Mouse (Mus musculus): ENCODE results near the gene Lbhd2.

The Lbhd2 gene

DNA sequence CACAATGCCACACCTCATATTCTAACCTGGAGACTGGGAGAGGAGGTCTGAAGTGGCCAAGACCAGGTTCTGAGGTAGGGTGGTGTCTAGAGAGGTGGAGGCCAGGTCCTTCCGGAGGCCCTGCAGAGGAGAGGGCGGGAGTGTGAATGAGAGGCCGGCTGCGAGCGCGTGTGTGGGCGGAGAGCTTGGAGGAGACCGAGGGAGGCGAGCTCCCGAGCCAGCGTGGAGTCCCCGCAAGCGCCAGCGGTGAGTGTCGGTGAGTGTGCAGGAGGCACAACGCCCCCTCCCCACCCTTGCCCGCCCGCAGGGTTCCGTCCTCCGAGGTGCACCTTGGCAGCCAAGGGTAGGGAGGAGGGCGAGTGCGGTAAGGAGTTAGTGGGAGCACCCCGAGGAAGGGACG is at the start of gene Lbhd2:
Gene Lbhd2, plus strand, starts transcription at position 188 of the 400 bp plus-strand sequence.
- DNase-seq (ENCODE audit: low read depth, low spot score) = no peak

GRCm38 (mm10) chr12:111360671-111361070 is 45.9 kb upstream of the Lbhd2 start:
- no peak for DNase-seq (ENCODE audit: low read depth, low spot score)

DNA sequence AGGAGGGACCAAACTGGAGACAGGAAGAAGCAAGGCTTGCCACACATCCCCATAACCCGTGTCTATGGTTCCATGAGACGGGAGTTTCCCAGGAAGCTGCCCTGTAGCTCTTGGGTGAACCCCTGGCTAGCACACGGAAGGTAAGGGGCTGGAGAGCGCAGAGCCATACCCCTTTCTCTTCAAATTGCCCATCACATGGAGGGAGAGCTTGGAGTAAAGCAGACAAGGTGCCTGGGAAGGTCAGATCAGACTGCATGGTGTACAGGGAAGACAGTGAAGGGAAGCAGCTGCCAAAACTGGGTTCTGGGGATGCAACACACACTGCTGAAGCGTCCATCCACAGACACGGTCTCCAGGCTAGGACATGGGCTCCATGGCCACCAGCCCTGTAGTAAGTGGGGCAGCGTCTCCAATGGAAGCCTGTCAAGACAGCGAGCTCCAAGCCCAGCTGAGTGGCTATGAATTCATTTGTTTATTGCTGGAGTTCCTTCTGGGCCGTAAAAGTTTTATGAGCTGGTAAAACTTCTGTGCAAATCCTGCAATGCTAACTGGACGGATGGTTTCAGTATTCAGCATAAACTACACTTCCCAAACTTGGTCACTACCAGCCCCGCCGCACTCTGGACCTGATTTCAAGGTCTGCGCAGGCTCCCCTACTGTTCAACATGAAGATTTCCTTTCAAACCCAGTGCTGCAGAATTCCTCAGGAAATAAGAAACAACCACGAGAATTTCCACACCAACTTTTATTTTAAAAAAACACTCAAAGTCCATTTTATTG is 45.1 kb upstream of the Lbhd2 start:
- no peak for DNase-seq (ENCODE audit: low read depth, low spot score)

DNA sequence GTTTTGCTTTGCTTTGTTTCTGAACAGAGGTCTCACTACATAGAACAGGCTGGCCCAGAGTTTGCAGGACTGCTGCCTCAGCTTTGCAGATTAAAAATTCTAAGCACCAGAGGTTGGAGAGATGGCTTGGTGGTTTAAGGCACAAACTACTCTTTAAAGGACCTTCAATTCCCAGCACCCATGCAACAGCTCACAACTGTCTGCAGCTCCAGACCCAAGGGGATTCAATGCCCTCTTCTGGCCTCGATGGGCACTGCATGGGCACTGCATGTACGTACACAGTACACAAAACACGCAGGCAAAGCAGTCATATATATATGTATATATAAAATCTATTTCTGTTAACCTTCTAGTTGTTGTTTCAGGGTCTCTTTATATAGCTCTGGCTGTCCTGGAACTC is 42.4 kb upstream of the Lbhd2 start:
- no peak for DNase-seq (ENCODE audit: low read depth, low spot score)

DNA sequence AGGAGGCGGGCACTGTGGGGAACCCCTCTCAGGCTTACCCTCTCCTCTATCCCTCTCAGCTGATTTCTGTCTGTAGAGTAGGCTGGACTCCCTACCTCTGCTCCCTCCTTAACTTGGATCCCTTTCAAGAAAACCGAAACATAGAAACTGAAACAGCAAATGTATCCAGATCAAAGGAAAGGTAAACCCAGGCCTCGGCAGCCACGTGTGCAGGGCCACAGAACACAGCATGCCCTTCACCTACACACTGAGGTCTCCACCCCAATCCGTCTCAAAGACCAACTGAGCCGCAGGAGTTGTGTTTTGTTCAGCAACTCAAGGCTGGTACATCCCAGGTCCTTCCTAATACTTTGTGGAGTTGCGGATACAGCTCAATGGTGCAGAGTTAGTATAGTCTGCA is 39.5 kb upstream of the Lbhd2 start:
- no peak for DNase-seq (ENCODE audit: low read depth, low spot score)

DNA sequence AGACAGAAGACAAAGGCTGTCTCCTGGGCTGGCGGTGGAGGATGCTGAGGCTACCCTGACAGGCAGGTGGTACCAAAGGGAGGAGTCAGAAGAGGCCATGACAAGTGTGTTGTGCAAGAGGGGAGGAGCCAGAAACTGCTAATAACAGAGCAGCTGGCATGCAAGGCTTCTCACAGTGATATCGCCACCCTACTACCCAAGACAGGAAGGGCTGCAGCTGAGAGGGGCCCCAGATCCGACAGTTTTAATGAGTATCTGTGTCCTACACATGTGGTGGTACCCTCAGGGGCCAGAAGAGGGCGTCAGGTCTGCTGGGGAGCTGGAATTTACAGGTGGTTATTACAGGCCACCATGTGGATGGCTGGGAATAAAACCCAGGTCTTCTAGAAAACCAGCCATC is 36.4 kb upstream of the Lbhd2 start:
- DNase-seq (ENCODE audit: low read depth, low spot score) = no peak

GRCm38 (mm10) chr12:111371905-111372304 is 34.7 kb upstream of the Lbhd2 start:
- DNase-seq (ENCODE audit: low read depth, low spot score) = no peak

DNA sequence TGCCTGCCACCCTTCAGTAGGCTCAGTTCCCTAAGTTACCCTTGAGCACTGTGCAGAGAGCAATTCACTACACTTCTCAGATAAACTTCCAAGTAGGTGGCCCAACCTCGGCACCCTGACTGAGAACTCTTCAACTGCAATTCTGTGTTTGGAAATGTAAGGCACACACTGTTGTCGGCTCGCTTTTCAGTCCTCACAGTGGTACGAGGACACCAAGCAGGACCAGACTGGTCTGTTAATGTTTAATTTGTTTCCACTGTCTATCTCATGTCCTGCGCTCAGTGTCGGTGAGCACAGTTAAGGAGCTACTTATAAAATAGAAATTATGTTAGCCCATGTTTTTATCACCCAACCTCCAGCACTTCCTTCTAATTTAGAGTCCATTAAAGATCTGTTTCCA is 33.2 kb upstream of the Lbhd2 start:
- no peak for DNase-seq (ENCODE audit: low read depth, low spot score)

DNA sequence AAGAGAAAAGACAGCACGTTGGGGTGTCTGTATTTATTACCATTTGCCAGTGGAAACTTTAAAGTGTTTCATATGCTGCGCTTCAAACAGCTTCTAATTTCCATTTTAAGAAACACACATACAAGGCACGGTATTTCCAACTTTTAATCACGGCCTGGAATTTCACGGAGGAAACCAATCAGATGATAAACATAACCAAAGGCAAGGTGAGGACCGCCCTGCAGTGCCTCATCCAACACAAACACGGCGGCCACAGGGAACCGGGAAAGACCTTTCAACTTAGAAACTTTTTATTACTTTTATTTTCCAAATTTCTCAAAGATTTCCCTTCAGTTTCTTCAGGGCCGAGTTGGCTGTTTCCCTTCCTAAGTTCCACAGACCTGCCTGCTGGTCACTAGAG is 31.9 kb upstream of the Lbhd2 start:
- DNase-seq (ENCODE audit: low read depth, low spot score) = no peak

DNA sequence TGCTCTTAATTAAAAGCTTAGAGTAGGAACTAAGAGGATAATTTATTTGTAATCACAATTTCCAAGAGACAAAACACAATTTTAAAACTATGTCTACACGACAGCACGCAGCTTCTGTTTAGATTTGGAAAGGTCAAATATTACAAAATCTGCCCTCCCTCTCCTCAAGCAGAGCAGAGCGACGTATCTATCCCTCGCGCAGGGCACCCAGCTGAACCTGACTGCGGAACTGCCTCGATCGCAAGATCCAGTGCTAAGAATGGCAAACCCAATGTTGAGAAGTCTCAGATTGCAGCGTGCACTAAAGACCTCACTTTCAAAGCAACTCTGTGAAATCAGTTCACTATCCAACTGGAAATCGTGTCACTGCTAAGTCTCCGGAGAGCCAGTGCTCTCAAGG is 31.1 kb upstream of the Lbhd2 start:
- DNase-seq (ENCODE audit: low read depth, low spot score) = no peak

DNA sequence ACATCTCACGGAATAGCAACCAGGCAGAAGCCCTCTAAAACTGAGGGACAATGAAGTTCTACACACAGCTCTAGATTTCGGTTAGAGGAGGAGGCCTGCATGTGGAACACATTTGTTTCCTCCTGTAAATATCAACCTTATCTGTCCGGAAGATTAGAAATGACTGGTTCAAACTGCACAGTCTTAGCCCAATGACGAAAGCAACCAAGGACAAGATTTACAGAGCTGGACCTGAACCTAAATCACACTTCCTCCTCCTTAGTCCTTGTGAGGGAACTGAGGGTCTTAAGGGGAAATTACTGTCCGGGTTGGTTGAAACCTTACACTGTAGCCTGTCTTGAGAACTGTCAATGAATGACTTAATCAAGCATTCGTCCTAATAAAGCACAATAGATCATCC is 30.6 kb upstream of the Lbhd2 start:
- DNase-seq (ENCODE audit: low read depth, low spot score) = no peak

GRCm38 (mm10) chr12:111376826-111377331 is 29.7 kb upstream of the Lbhd2 start:
- DNase-seq (ENCODE audit: low read depth, low spot score) = peak; percentile 39

GRCm38 (mm10) chr12:111377376-111377973 is 29.1 kb upstream of the Lbhd2 start, which contains the start of gene Cdc42bpb:
Cdc42bpb (minus strand) TSS chr12:111377718.
- peak; percentile 95 for DNase-seq (ENCODE audit: low read depth, low spot score)

DNA sequence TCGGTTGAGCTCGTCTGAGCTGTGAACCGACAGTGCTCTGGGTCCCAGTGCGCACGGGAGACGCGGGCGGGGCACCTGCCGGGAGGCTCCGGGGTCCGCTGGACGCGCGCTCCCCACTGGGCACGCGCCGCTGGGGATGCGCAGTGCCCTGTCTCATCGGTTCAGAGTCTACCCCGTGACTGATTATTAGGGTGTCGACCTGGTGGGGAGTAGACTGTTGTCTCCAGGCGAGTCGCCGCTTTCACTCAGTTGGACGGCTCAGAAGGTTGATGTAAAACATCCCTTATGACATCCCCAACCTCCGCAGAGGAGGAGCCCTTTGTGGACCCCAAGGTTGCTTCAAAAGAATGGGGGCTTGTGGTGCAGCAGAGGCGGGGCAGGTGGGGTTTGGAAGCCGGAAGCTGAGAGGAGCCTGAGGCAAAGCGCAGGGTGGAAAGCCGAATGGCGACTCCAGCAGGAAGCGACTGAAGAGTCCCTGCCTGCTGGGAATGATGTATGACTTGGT is 28.6 kb upstream of the Lbhd2 start:
- DNase-seq (ENCODE audit: low read depth, low spot score) = peak; percentile 60

- DNase-seq (ENCODE audit: low read depth, low spot score) = no peak
These were observed 27.8 kb upstream of the Lbhd2 start for GRCm38 (mm10) chr12:111378812-111379211.

DNA sequence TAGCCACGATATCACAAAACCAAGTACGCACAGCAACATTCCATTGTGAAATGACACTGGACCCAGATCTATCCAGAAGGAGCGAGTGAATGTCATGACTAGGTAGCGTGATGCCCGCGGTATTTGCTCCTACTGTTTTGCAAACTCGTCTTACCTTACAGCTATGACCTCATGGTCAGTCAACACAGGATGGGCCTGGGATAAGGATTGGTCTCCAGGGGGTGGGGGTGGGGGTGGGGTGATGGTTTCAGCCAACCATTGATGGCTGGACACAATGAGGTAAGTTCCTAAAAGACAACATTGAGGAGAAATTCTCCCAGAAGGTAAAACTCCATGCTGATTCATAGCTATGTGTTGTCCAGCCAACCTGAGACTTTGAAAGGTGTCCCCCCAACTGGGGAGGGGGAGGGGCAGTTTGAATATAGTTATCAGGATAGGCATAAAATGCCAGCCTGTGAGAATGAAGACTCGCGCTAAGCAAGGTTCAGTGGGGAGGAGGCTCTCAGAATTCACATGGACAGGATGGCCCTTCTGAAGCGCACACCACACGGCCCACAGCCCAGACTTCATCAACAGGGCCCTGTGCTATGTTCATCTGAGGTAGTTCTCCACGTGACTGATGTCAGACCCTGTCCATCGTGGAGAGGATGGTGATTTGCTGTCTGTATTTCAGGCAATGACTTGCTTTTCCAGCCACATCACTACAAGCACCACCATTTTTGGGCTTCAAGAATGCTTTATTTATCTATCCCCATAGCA is 20.5 kb upstream of the Lbhd2 start:
- no peak for DNase-seq (ENCODE audit: low read depth, low spot score)

GRCm38 (mm10) chr12:111386642-111387120 is 19.9 kb upstream of the Lbhd2 start:
- no peak for DNase-seq (ENCODE audit: low read depth, low spot score)

DNA sequence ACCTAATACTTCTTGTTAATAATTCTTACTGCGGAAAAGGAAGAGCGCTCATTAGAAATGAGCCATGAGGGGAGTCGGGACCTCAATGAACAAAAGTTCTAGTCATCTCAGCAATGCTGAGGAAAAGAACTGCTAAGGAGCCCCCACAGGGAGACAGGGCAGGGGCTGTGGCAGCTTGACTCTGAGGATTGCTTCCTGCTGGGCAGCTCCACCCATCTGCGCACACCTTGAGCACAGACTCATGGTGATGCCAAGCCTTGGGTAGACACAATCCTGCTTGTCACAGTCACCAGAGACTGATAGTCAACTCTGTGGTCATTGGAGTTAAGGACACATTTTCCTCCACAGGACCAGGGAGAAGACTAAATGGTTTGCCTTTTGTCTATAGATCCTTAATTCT is 19.5 kb upstream of the Lbhd2 start:
- DNase-seq (ENCODE audit: low read depth, low spot score) = no peak

DNA sequence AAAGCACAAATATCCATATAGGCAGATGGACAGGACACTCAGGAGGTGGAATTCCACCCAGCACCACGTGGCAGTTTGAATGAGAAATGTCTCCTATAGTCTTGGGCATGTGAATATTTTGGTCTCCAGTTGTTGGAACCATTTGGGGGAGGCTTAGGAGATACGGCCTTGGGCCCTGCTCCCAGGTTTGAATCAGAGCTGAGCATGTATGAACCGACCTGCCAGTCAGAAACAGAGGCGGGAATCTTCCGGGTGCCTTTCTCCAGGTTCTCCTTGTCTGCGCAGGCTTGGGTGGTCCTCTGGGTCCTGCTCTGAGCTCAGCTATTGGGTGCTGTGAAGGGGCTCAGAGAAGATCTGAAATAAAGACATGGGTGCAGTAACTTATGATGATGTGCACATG is 12.6 kb upstream of the Lbhd2 start:
- no peak for DNase-seq (ENCODE audit: low read depth, low spot score)

DNA sequence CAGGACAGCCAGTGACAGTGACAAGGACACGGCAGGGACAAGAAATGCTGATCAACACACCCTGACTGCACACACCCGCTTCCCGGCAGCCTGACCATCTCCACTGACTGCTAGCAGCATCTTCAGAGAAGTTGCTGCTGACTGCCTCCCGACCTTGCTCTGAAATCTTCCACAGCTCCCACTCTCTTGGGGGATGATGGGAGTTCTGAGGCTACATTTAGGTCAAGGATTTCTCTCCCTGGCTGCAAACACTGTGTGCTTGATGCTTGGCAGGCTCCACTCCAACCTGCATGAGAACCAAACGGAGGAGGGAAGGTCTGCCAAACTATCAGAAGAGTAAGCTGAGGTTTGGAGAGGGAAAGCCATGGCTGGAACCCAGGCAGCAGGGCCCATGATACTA is 9.6 kb upstream of the Lbhd2 start:
- no peak for DNase-seq (ENCODE audit: low read depth, low spot score)

DNA sequence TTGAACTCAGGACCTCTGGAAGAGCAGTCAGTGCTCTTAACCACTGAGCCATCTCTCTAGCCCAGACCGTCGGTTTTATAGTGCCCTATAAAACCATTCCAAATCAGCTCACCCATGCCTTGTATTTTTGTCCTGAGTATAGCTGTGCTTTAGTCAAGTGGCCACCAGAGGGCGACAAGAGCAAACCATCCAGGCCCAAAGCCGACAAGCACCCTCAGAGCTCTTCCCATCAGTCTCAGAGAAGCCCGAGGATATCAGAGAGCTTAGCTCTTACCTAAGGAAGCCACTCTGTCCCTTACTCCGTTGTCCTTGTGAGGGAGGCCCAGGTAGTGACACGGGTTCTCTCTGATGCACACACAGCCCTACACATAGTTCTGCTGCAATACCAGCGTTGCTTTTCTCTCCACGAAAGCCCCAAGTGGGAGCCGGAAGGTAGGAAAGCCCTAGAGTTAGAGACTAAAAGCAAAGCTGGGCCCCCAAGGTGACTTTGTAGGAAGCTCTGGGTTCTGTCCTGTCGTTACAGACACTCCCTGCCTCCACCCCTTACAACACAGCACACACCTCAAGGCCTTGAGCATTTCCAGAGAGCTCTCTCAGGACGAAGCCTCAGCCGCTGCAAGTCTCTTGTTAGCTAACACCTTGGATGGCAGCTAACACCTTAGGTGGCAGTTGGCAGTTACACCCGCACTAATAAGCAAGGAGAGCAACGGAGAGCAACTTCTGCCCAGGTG is 5.0 kb upstream of the Lbhd2 start:
- peak; percentile 88 for DNase-seq (ENCODE audit: low read depth, low spot score)
